8 mouse cellular contexts compared by ENCODE assay signal in the genomic region with DNA sequence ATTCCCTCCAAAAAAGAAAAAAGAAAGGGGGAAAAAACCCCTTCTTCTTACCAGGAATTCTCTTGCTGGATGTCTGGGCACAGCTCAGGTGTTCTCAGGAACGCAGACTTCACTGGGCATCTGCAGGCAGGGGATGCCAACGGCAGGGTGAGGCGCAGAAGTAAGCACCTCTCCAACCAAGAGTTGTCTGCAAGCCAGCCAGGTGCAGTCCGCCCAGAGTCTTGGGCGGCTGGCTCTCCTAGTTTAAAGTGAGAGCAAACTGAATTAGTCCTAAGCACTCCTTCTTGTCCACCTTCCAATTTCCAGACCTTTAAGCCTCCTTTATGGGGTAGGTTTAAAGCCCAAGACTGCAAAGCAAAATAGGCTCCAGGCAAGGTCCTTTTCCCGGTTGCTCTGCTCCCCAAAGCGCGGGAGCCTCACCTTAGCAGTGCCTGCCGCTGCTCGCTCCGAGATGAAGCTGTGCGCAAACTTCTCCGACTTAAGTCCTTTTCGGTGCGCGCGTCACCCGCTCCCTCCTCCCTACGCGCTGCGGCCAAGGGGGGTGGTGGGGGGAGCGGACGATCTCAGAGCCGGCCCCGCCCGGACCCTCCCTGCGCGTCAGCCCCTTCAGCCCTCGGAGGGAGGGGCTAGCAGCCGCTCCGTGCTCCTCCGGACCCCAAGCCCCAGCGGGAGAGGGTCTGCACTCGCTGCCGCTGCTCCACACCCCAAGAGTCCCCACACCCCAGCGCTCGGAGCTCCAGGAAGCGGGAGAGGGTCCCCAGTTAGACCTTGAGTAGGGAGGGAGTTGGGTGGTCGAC. TPM values are rescaled to one million over a fixed set of nuclear protein-coding genes. Genes with fewer than 3 reads are reported as not detected.
DNase-seq lines count a peak whose midpoint lies in the region; ATAC-seq lines count a peak whose summit lies in the region.

No protein-coding gene starts in this region.

- H3K27me3 ChIP-seq in lung, embryonic 15.5 days = peaks cover 44% of the 10 kb centered on the region
- peaks cover 50% of the 10 kb centered on the region for H3K27me3 ChIP-seq in forebrain, embryonic 13.5 days
- peaks cover 52% of the 10 kb centered on the region for H3K27me3 ChIP-seq in limb, embryonic 12.5 days

- H3K4me3 ChIP-seq in lung, embryonic 15.5 days = peak overlapping the region; percentile 46
- peak overlapping the region; percentile 52 for H3K4me3 ChIP-seq in forebrain, embryonic 13.5 days
- H3K4me3 ChIP-seq in limb, embryonic 12.5 days (replicated peaks) = peak overlapping the region; percentile 56

- H3K36me3 ChIP-seq in lung, embryonic 15.5 days = no peaks in the 10 kb centered on the region
- no peaks in the 10 kb centered on the region for H3K36me3 ChIP-seq in forebrain, embryonic 13.5 days (ENCODE audit: poor library complexity, severe bottlenecking)
- no peaks in the 10 kb centered on the region for H3K36me3 ChIP-seq in limb, embryonic 12.5 days

- H3K9ac ChIP-seq in lung, embryonic 15.5 days = no peak overlapping the region
- peak overlapping the region; percentile 43 for H3K9ac ChIP-seq in forebrain, embryonic 13.5 days
- peak overlapping the region; percentile 57 for H3K9ac ChIP-seq in limb, embryonic 12.5 days (replicated peaks)

- 0 out of 2 replicates have a peak, but pooled peaks have one; percentile 75 for ATAC-seq in lung, embryonic 15.5 days (ENCODE audit: borderline replicate concordance, extremely low read depth, low FRiP score, low TSS enrichment)
- peak; percentile 74 for ATAC-seq in forebrain, embryonic 13.5 days
- peak; percentile 47; the same call in 1 of the 2 replicates for ATAC-seq in limb, embryonic 12.5 days (ENCODE audit: insufficient number of reproducible peaks, insufficient read depth, low FRiP score, low TSS enrichment, low read depth)
- ATAC-seq in cerebellum, adult (ENCODE audit: insufficient number of reproducible peaks, low FRiP score, low TSS enrichment) = no peak

- H3K27ac ChIP-seq in lung, embryonic 15.5 days = no peak overlapping the region
- H3K27ac ChIP-seq in forebrain, embryonic 13.5 days = no peak overlapping the region
- no peak overlapping the region for H3K27ac ChIP-seq in limb, embryonic 12.5 days

- DNase-seq in lung, postnatal 25 days (ENCODE audit: low spot score) = no peak
- DNase-seq in retina, embryonic 14.5 days (ENCODE audit: low spot score) = peak; percentile 53
- DNase-seq in thymus, postnatal 4 days = no peak
- DNase-seq in adipocyte (ENCODE audit: low spot score) = no peak

- H3K4me1 ChIP-seq in lung, embryonic 15.5 days = peaks cover 9% of the 10 kb centered on the region
- H3K4me1 ChIP-seq in forebrain, embryonic 13.5 days = peaks cover 11% of the 10 kb centered on the region
- peaks cover 8% of the 10 kb centered on the region for H3K4me1 ChIP-seq in limb, embryonic 12.5 days (replicated peaks)

- WGBS in lung, embryonic 15.5 days = under 1% methylated on average over 36 of the region's 39 CpGs
- WGBS in forebrain, embryonic 13.5 days = under 1% methylated on average over 38 of the region's 39 CpGs
- under 1% methylated on average over 39 of the region's 39 CpGs for WGBS in limb, embryonic 12.5 days

- peak overlapping the region; percentile 90 for H3K4me2 ChIP-seq in lung, embryonic 15.5 days
- H3K4me2 ChIP-seq in forebrain, embryonic 13.5 days = peak overlapping the region; percentile 95
- peak overlapping the region; percentile 94 for H3K4me2 ChIP-seq in limb, embryonic 12.5 days

- H3K9me3 ChIP-seq in lung, embryonic 15.5 days = no peaks in the 10 kb centered on the region
- H3K9me3 ChIP-seq in forebrain, embryonic 13.5 days (replicated peaks) = no peaks in the 10 kb centered on the region
- no peaks in the 10 kb centered on the region for H3K9me3 ChIP-seq in limb, embryonic 12.5 days

RNA-seq across cellular contexts. Expression of a gene that starts 1.1 kb away (rescaled TPM):
- polyA plus RNA-seq in lung, embryonic 15.5 days (2015; fragmentation: Nextera tagmentation; extraction: Ambion mirVana) = 0.09 and 0.15 TPM in 2 replicates
- 1.8 and 2.0 TPM in 2 replicates for polyA plus RNA-seq in forebrain, embryonic 13.5 days (2015; fragmentation: Nextera tagmentation; extraction: Ambion mirVana)
- 0.08 and 0.19 TPM in 2 replicates for polyA plus RNA-seq in limb, embryonic 12.5 days (2016; fragmentation: Nextera tagmentation; extraction: Ambion mirVana)
